Mouse (Mus musculus) MEL (cell line): ENCODE measurements around the gene Htt. TPM values are rescaled to one million over a fixed set of nuclear protein-coding genes. Genes with fewer than 3 reads are reported as not detected.

Source experiments
- DNase-seq: peaks from one replicate; pipeline ENCODE4 v3.0.0; 2011; ENCODE audit warnings: low read depth, low spot score
- H3K27ac ChIP-seq: 2 replicates; pipeline ENCODE4 v1.5.1; 2012; ENCODE audit warnings: low read depth, mild to moderate bottlenecking, control low read depth, low read length, moderate library complexity; ENCODE audit not compliant: control insufficient read depth
- H3K27me3 ChIP-seq, 2 experiments: fragments of 150-350 bp in 1 of 2; sonication (generic) in 1 of 2; 2 replicates each; pipeline ENCODE4 v1.6.1; 2012; ENCODE audit warnings: low read length in 2 of 2, mild to moderate bottlenecking in 2 of 2, improper control_type of control experiment in 1 of 2, moderate library complexity in 1 of 2; ENCODE audit not compliant: insufficient read depth in 2 of 2, control insufficient read depth in 1 of 2
- H3K36me3 ChIP-seq, 2 experiments: 2 replicates each; pipeline ENCODE4 v1.6.1; 2012 to 2014; ENCODE audit warnings: low read length in 2 of 2, improper control_type of control experiment in 1 of 2, inconsistent platforms in 1 of 2, mild to moderate bottlenecking in 1 of 2; ENCODE audit not compliant: insufficient read depth in 2 of 2, control insufficient read depth in 1 of 2
- H3K4me1 ChIP-seq, 2 experiments: fragments of 150-350 bp in 1 of 2; sonication (generic) in 1 of 2; 2 replicates each; pipeline ENCODE4 v1.6.1; 2012; ENCODE audit warnings: low read length in 2 of 2, improper control_type of control experiment in 1 of 2, mild to moderate bottlenecking in 1 of 2; ENCODE audit not compliant: insufficient read depth in 2 of 2, control insufficient read depth in 1 of 2
- H3K4me3 ChIP-seq, 2 experiments: fragments of 150-350 bp in 1 of 2; sonication (generic) in 1 of 2; 2 replicates each; pipeline ENCODE4 v1.5.1; 2012; ENCODE audit warnings: low read depth in 2 of 2, low read length in 2 of 2, mild to moderate bottlenecking in 2 of 2, moderate library complexity in 2 of 2, control low read depth in 1 of 2, improper control_type of control experiment in 1 of 2; ENCODE audit not compliant: control insufficient read depth in 1 of 2, insufficient read depth in 1 of 2
- H3K79me2 ChIP-seq: 2 replicates; pipeline ENCODE4 v1.6.1; 2012; ENCODE audit warnings: mild to moderate bottlenecking, low read length, moderate library complexity; ENCODE audit not compliant: control insufficient read depth, poor library complexity, insufficient read depth
- H3K9ac ChIP-seq: 2 replicates; pipeline ENCODE4 v1.6.1; 2012; ENCODE audit warnings: low read depth, mild to moderate bottlenecking, control low read depth, low read length, moderate library complexity; ENCODE audit not compliant: control insufficient read depth, poor library complexity, severe bottlenecking
- H3K9me3 ChIP-seq: fragments of 150-350 bp; sonication (generic); replicated peaks from 2 replicates; pipeline ENCODE4 v1.6.1; 2012; ENCODE audit warnings: mild to moderate bottlenecking, low read length, improper control_type of control experiment, moderate library complexity; ENCODE audit not compliant: insufficient read depth
- BHLHE40 ChIP-seq: IDR thresholded peaks from 2 replicates; pipeline ENCODE4 v1.6.1; 2012; ENCODE audit warnings: low read depth, mild to moderate bottlenecking, inconsistent platforms, low read length, improper control_type of control experiment, borderline replicate concordance
- CHD1 ChIP-seq: IDR thresholded peaks from 2 replicates; pipeline ENCODE4 v1.6.1; 2012; ENCODE audit warnings: low read depth, mild to moderate bottlenecking, inconsistent platforms, low read length, improper control_type of control experiment
- CTCF ChIP-seq, 3 experiments: IDR thresholded peaks in 2 of 3; conservative IDR thresholded peaks in 1 of 3; 2 replicates each; pipeline ENCODE4 v1.5.1; 2011 to 2012; ENCODE audit warnings: low read length in 3 of 3, low read depth in 2 of 3, mild to moderate bottlenecking in 2 of 3, improper control_type of control experiment in 1 of 3, inconsistent platforms in 1 of 3, mixed read lengths in 1 of 3, moderate library complexity in 1 of 3; ENCODE audit not compliant: control insufficient read depth in 1 of 3, insufficient read depth in 1 of 3, poor library complexity in 1 of 3, severe bottlenecking in 1 of 3
- E2F4 ChIP-seq: IDR thresholded peaks from 2 replicates; pipeline ENCODE4 v1.6.1; 2011; ENCODE audit warnings: low read depth, low read length, improper control_type of control experiment, borderline replicate concordance
- ELF1 ChIP-seq: IDR thresholded peaks from 2 replicates; pipeline ENCODE4 v1.6.1; 2014; ENCODE audit warnings: low read depth, mild to moderate bottlenecking, inconsistent platforms, low read length, improper control_type of control experiment, moderate library complexity
- EP300 ChIP-seq, 2 experiments: IDR thresholded peaks; 2 replicates each; pipeline ENCODE4 v1.6.1; 2011; ENCODE audit warnings: improper control_type of control experiment in 2 of 2, low read length in 2 of 2, low read depth in 1 of 2, mild to moderate bottlenecking in 1 of 2
- ETS1 ChIP-seq: IDR thresholded peaks from 2 replicates; pipeline ENCODE4 v1.6.1; 2012; ENCODE audit warnings: low read depth, mild to moderate bottlenecking, inconsistent platforms, low read length, improper control_type of control experiment, moderate library complexity
- GABPA ChIP-seq: IDR thresholded peaks from 2 replicates; pipeline ENCODE4 v1.6.1; 2012; ENCODE audit warnings: low read depth, mild to moderate bottlenecking, inconsistent platforms, low read length, improper control_type of control experiment, moderate library complexity
- GATA1 ChIP-seq: IDR thresholded peaks from 2 replicates; pipeline ENCODE4 v1.6.1; 2011; ENCODE audit warnings: low read depth, low read length, improper control_type of control experiment
- HCFC1 ChIP-seq: IDR thresholded peaks from 2 replicates; pipeline ENCODE4 v1.6.1; 2012; ENCODE audit warnings: low read depth, mild to moderate bottlenecking, inconsistent platforms, low read length, improper control_type of control experiment, moderate library complexity
- JUND ChIP-seq: IDR thresholded peaks from 2 replicates; pipeline ENCODE4 v1.6.1; 2011; ENCODE audit warnings: low read depth, mild to moderate bottlenecking, improper control_type of control experiment, low read length
- KAT2A ChIP-seq: conservative IDR thresholded peaks from 2 replicates; pipeline ENCODE4 v1.6.1; 2012; ENCODE audit warnings: low read depth, low read length, improper control_type of control experiment, inconsistent platforms
- MAFK ChIP-seq: IDR thresholded peaks from 2 replicates; pipeline ENCODE4 v1.6.1; 2011; ENCODE audit warnings: low read depth, mild to moderate bottlenecking, low read length, improper control_type of control experiment, borderline replicate concordance
- MAX ChIP-seq: IDR thresholded peaks from 2 replicates; pipeline ENCODE4 v1.6.1; 2011; ENCODE audit warnings: low read length, improper control_type of control experiment
- MEF2A ChIP-seq: IDR thresholded peaks from 2 replicates; pipeline ENCODE4 v1.6.1; 2014; ENCODE audit warnings: low read depth, mild to moderate bottlenecking, inconsistent platforms, low read length, improper control_type of control experiment; ENCODE audit not compliant: poor library complexity, insufficient replicate concordance, severe bottlenecking; ENCODE audit errors: extremely low read depth
- MXI1 ChIP-seq: IDR thresholded peaks from 2 replicates; pipeline ENCODE4 v1.6.1; 2011; ENCODE audit warnings: mild to moderate bottlenecking, low read depth, low read length, improper control_type of control experiment
- MYC ChIP-seq: IDR thresholded peaks from 2 replicates; pipeline ENCODE4 v1.6.1; 2011; ENCODE audit warnings: low read depth, mild to moderate bottlenecking, low read length, improper control_type of control experiment, moderate library complexity
- NRF1 ChIP-seq: IDR thresholded peaks from 2 replicates; pipeline ENCODE4 v1.6.1; 2014; ENCODE audit warnings: low read depth, mild to moderate bottlenecking, inconsistent platforms, low read length, improper control_type of control experiment, moderate library complexity; ENCODE audit not compliant: poor library complexity, insufficient read depth, severe bottlenecking
- POLR2A ChIP-seq, 2 experiments: IDR thresholded peaks; 2 replicates each; pipeline ENCODE4 v1.6.1; 2011 to 2012; ENCODE audit warnings: low read length in 2 of 2, mild to moderate bottlenecking in 2 of 2, control low read depth in 1 of 2, improper control_type of control experiment in 1 of 2, low read depth in 1 of 2, moderate library complexity in 1 of 2; ENCODE audit not compliant: control insufficient read depth in 1 of 2, insufficient read depth in 1 of 2, poor library complexity in 1 of 2
- POLR2AphosphoS2 ChIP-seq: IDR thresholded peaks from 2 replicates; pipeline ENCODE4 v1.6.1; 2011; ENCODE audit warnings: low read length, improper control_type of control experiment
- RAD21 ChIP-seq: IDR thresholded peaks from 2 replicates; pipeline ENCODE4 v1.6.1; 2011; ENCODE audit warnings: mild to moderate bottlenecking, low read depth, low read length, improper control_type of control experiment
- SIN3A ChIP-seq: IDR thresholded peaks from 2 replicates; pipeline ENCODE4 v1.6.1; 2012; ENCODE audit warnings: low read length, improper control_type of control experiment, inconsistent platforms
- SMC3 ChIP-seq: IDR thresholded peaks from 2 replicates; pipeline ENCODE4 v1.6.1; 2011; ENCODE audit warnings: low read depth, low read length, improper control_type of control experiment
- TAL1 ChIP-seq: IDR thresholded peaks from 2 replicates; pipeline ENCODE4 v1.6.1; 2012; ENCODE audit warnings: mild to moderate bottlenecking, inconsistent platforms, low read length, moderate library complexity, mixed read lengths
- TBP ChIP-seq: IDR thresholded peaks from 2 replicates; pipeline ENCODE4 v1.8.0; 2011; ENCODE audit warnings: low read depth, low read length, improper control_type of control experiment
- TCF12 ChIP-seq: IDR thresholded peaks from 2 replicates; pipeline ENCODE4 v1.6.1; 2014; ENCODE audit warnings: low read depth, mild to moderate bottlenecking, inconsistent platforms, low read length, improper control_type of control experiment, moderate library complexity
- USF1 ChIP-seq: IDR thresholded peaks from 2 replicates; pipeline ENCODE4 v1.6.1; 2014; ENCODE audit warnings: low read depth, mild to moderate bottlenecking, inconsistent platforms, low read length, improper control_type of control experiment, moderate library complexity
- ZC3H11A ChIP-seq: IDR thresholded peaks from 2 replicates; pipeline ENCODE4 v1.6.1; 2012; ENCODE audit warnings: low read depth, mild to moderate bottlenecking, inconsistent platforms, low read length, improper control_type of control experiment
- ZKSCAN1 ChIP-seq: IDR thresholded peaks from 2 replicates; pipeline ENCODE4 v1.6.1; 2012; ENCODE audit warnings: low read depth, mild to moderate bottlenecking, inconsistent platforms, low read length, improper control_type of control experiment, moderate library complexity
- ZNF384 ChIP-seq: IDR thresholded peaks from 2 replicates; pipeline ENCODE4 v1.6.1; 2012; ENCODE audit warnings: low read depth, mild to moderate bottlenecking, inconsistent platforms, low read length, improper control_type of control experiment
- polyA plus RNA-seq, 2 experiments: library from polyadenylated mRNA; stranded (reverse) in 1 of 2; unstranded in 1 of 2; fragments of >175 nt in 1 of 2; fragments of >200 nt in 1 of 2; gene quantifications; 2 replicates each; pipeline versions ENCODE4 v1.2.1 to v1.2.4; 2012; ENCODE audit warnings: low replicate concordance in 2 of 2, low read depth in 1 of 2; ENCODE audit not compliant: insufficient read length in 2 of 2, insufficient read depth in 1 of 2, missing spikeins in 1 of 2
- total RNA-seq: library from RNA; depleted of rRNA; stranded (reverse); fragments of 300-350 nt; gene quantifications from 2 replicates; pipeline ENCODE4 v1.2.3, GENCODE M21; 2012

Htt gene
- total and polyA plus RNA-seq, 3 experiments, result 27.0 to 33.0 TPM; not detected in 1

DNA sequence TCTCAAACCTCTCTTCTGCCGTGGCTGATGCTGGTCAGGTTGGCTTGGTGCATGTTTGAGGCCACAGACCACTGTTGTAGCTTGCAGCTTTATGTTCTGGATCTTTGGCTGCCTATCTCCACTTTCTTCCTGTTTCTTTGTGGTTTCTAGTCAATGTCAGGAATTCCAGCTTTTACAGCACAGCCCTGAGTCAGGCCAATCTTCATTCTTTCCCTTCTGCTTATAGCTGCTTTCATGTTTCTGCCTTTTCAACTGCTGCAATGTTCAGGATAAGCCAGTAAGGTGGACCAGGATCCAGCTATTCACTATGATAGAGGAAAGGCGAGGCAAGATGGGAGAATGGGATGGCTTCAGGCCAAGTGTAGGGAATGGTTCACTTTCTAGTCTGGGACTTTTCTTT is 29.6 kb downstream of the Htt start:
- Histone ChIP-seq H3K27ac (no peak overlapping the region), H3K9ac (no peak overlapping the region), H3K79me2 (no peaks in the 10 kb centered on the region), H3K4me3 (no peak overlapping the region), H3K9me3 (no peaks in the 10 kb centered on the region), H3K36me3 (peaks cover 13 to 41% of the 10 kb centered on the region in 2 experiments), H3K4me1 (peaks cover under 1 to 2% of the 10 kb centered on the region in 2 experiments; a peak in 2 of 4 replicates), H3K27me3 (no peaks in the 10 kb centered on the region)
- TF ChIP-seq BHLHE40 (no peak), SIN3A (no peak), CTCF (IDR thresholded peaks at IDR 0.05 in 2 of 3, conservative IDR thresholded peaks at IDR 0.05 in 1 of 3; ENCODE audit: control insufficient read depth in 1 of 3, insufficient read depth in 1 of 3, low read depth in 2 of 3, low read length in 3 of 3, poor library complexity in 1 of 3, severe bottlenecking in 1 of 3) (no peak)
- DNase-seq, result no peak

DNA sequence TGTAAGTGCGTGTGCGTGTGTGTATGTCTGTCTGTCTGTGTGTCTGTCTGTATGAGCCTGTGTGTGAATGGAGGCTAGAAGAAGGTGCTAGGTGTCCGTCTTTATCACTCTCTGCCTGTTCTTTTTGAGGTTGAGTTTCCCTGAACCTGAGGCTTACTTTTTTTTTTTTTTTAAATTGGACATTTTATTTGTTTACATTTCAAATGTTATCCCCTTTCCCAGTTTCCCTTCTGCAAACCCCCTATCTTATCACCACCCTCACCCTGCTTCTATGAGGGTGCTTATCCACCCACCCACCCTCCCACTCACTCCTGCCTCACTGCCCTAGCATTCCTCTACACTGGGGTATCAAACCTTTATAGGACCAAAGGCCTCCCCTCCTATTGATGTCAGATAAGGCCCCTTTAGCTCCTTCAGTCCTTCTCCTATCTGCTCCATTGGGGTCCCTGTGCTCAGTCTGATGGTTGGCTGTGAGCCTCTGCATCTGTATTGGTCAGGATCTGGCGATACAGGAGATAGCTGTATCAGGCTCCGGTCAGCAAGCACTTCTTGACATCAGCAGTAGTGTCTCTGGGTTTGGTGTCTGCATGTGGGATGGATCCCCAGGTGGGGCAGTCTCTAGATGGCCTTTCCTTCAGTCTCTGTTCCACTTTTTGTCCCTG is 38.9 kb downstream of the Htt start:
- Histone ChIP-seq H3K36me3 (peaks cover 16 to 42% of the 10 kb centered on the region in 2 experiments), H3K9ac (no peak overlapping the region), H3K79me2 (no peaks in the 10 kb centered on the region), H3K4me3 (no peak overlapping the region), H3K4me1 (peaks cover 4 to 12% of the 10 kb centered on the region in 2 experiments), H3K27me3 (no peaks in the 10 kb centered on the region), H3K9me3 (no peaks in the 10 kb centered on the region), H3K27ac (peak overlapping the region; percentile 59)
- DNase-seq, result peak; percentile 64
- TF ChIP-seq E2F4 (no peak), ETS1 (0 out of 2 replicates have a peak, but pooled peaks have one; percentile 14), SMC3 (no peak), MYC (no peak), HCFC1 (no peak), ZKSCAN1 (no peak), RAD21 (no peak), MAX (no peak), TBP (no peak), BHLHE40 (no peak), JUND (no peak), MAFK (no peak), NRF1 (no peak), MEF2A (no peak), GABPA (no peak), SIN3A (no peak; the same call in 1 of the 2 replicates), USF1 (no peak), ELF1 (no peak), TCF12 (peak; percentile 85), GATA1 (peak; percentile 78), ZC3H11A (no peak), MXI1 (no peak), ZNF384 (peak; percentile 92), POLR2A (IDR thresholded peaks at IDR 0.05; ENCODE audit: control insufficient read depth in 1 of 2, insufficient read depth in 1 of 2, low read depth in 1 of 2, low read length in 2 of 2, poor library complexity in 1 of 2) (no peak), EP300 (IDR thresholded peaks at IDR 0.05; ENCODE audit: low read depth in 1 of 2, low read length in 2 of 2) (peak; percentile 34 to 71), CTCF (IDR thresholded peaks at IDR 0.05 in 2 of 3, conservative IDR thresholded peaks at IDR 0.05 in 1 of 3; ENCODE audit: control insufficient read depth in 1 of 3, insufficient read depth in 1 of 3, low read depth in 2 of 3, low read length in 3 of 3, poor library complexity in 1 of 3, severe bottlenecking in 1 of 3) (no peak), KAT2A (no peak), TAL1 (peak; percentile 53), CHD1 (no peak), POLR2AphosphoS2 (no peak)
